Mouse (Mus musculus): ENCODE measurements around the gene Fgfr2.

DNA sequence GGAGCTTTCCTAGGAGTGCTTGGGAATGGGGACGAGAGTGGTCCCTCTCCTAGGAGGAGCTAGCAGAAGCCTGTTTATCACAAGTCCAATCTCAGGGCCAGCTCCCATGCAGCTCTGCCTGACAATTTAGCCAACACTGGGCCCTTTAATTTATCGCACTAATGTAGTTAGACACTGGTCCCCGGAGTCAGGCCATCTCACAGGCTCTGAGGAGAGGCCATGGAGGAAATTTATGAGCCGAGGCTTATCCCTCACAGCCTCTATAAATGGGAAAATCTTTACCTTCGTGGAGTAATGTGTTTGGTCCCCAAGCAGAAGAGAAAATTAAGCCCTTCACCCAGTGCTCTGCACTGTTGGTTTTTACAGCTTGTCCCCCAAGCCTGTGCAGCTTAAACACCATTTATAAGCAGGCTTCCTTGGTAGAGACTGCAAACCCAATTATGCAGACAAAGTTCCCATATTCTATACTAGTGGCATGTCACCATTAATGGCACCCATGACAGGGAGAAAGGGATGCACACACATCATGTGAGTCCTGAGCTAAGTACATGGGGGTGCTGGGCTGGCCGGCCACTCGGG, 824.6 kb downstream of the Fgfr2 start:
- TF ChIP-seq USF1 (IDR thresholded peaks at IDR 0.05; ENCODE audit: low read depth) (no peak), E2F4 (IDR thresholded peaks at IDR 0.05; ENCODE audit: insufficient read depth) (no peak), REST (IDR thresholded peaks at IDR 0.05; ENCODE audit: insufficient read depth, insufficient read length) (no peak), POLR2A (IDR thresholded peaks at IDR 0.05; ENCODE audit: insufficient read length, low read depth) (no peak), TCF12 (IDR thresholded peaks at IDR 0.05; ENCODE audit: insufficient read depth, poor library complexity, severe bottlenecking) (no peak)
